Mouse (Mus musculus) induced T-regulatory cell, adult 2 months (primary cell): ENCODE measurements at regions not wholly inside any gene's neighbourhood (a gene's known extent, or its start where the extent isn't known, plus 50 kb on each side); places are given as distances from the start of the nearest gene placed in this dataset.
"Not testable (repeated sequence)": the region's sequence is repeated elsewhere in the genome, so short reads cannot be mapped to it uniquely, and the experiment has no call there.

Source experiments
- DNase-seq: peaks from one replicate; pipeline ENCODE4 v3.0.0-alpha.2; 2012; ENCODE audit warnings: low read depth

GRCm38 (mm10) chrX:99732526-99732925, 88.3 kb upstream of the Tmem28 start:
- no peak for DNase-seq

- peak; percentile 4 for DNase-seq
Measured at GRCm38 (mm10) chrX:99725101-99725500, 95.7 kb upstream of the Tmem28 start.

GRCm38 (mm10) chrX:99695366-99695765, 125.5 kb upstream of the Tmem28 start:
- DNase-seq, result no peak

GRCm38 (mm10) chrX:99690971-99691370, 129.8 kb upstream of the Tmem28 start:
- DNase-seq, result no peak

- no peak for DNase-seq
Measured at GRCm38 (mm10) chrX:99689761-99690160, 131.1 kb upstream of the Tmem28 start.

GRCm38 (mm10) chrX:99682491-99682890, 138.3 kb upstream of the Tmem28 start:
- not testable (repeated sequence) for DNase-seq

- DNase-seq, result no peak
Measured at GRCm38 (mm10) chrX:99667596-99667995, 153.2 kb upstream of the Tmem28 start.

- DNase-seq, result no peak
Measured at GRCm38 (mm10) chrX:99662566-99662965, 158.3 kb upstream of the Tmem28 start.

- DNase-seq, result no peak
Measured at GRCm38 (mm10) chrX:99659496-99660140, 161.2 kb upstream of the Tmem28 start.

- DNase-seq, result peak; percentile 40
Measured at GRCm38 (mm10) chrX:99657790-99658451, 162.9 kb upstream of the Tmem28 start.

GRCm38 (mm10) chrX:99656988-99657387, 163.8 kb upstream of the Tmem28 start:
- no peak for DNase-seq

GRCm38 (mm10) chrX:99632211-99632775, 161.2 kb upstream of the Pja1 start:
- no peak for DNase-seq

- DNase-seq, result no peak
Measured at GRCm38 (mm10) chrX:99624515-99625179, 153.6 kb upstream of the Pja1 start.

GRCm38 (mm10) chrX:99612130-99612759, 141.2 kb upstream of the Pja1 start:
- DNase-seq, result no peak

GRCm38 (mm10) chrX:99610096-99610495, 139.0 kb upstream of the Pja1 start:
- no peak for DNase-seq

GRCm38 (mm10) chrX:99609591-99609990, 138.5 kb upstream of the Pja1 start:
- no peak for DNase-seq

- no peak for DNase-seq
Measured at GRCm38 (mm10) chrX:99608284-99608692, 137.2 kb upstream of the Pja1 start.

- DNase-seq, result no peak
Measured at GRCm38 (mm10) chrX:99605084-99605824, 134.2 kb upstream of the Pja1 start.

- no peak for DNase-seq
Measured at GRCm38 (mm10) chrX:99603714-99604113, 132.6 kb upstream of the Pja1 start.

GRCm38 (mm10) chrX:99602268-99602885, 131.3 kb upstream of the Pja1 start:
- DNase-seq, result no peak

GRCm38 (mm10) chrX:99595493-99595892, 124.4 kb upstream of the Pja1 start:
- no peak for DNase-seq
